Mouse (Mus musculus) heart, postnatal 0 days (tissue): ENCODE data around the gene Fgfr2.

Experiments
- CTCF ChIP-seq: IDR thresholded peaks from 2 replicates; pipeline ENCODE4 v1.5.1; 2016; ENCODE audit warnings: antibody characterized with exemption, control low read depth, low read depth
- EP300 ChIP-seq: IDR thresholded peaks from 2 replicates; pipeline ENCODE4 v1.6.1; 2016; ENCODE audit warnings: antibody characterized with exemption, low read depth

GRCm38 (mm10) chr7:133011611-133012010, 111.5 kb downstream of the Fgfr2 start:
- no peak for TF ChIP-seq CTCF
- TF ChIP-seq EP300: no peak
